Mouse (Mus musculus) myocyte (in vitro differentiated cells): ENCODE data around the gene Ubap2.

Experiments
- E2F4 ChIP-seq: IDR thresholded peaks from one replicate; pipeline ENCODE4 v1.6.1; 2011; ENCODE audit warnings: mild to moderate bottlenecking, control low read depth, moderate library complexity; ENCODE audit not compliant: insufficient read depth
- MYOD1 ChIP-seq, 3 experiments: IDR thresholded peaks; one replicate each; pipeline ENCODE4 v1.6.1; 2011; ENCODE audit warnings: control low read depth in 2 of 3, low read depth in 2 of 3, mild to moderate bottlenecking in 2 of 3, moderate library complexity in 1 of 3; ENCODE audit not compliant: insufficient read length in 2 of 3, control insufficient read depth in 1 of 3
- POLR2A ChIP-seq: IDR thresholded peaks from one replicate; pipeline ENCODE4 v1.6.1; 2011; ENCODE audit warnings: low read depth, mild to moderate bottlenecking, control low read depth, moderate library complexity; ENCODE audit not compliant: insufficient read length
- POLR2AphosphoS2 ChIP-seq: IDR thresholded peaks from one replicate; pipeline ENCODE4 v1.6.1; 2011; ENCODE audit warnings: low read depth, control low read depth; ENCODE audit not compliant: insufficient read length
- TCF3 ChIP-seq: IDR thresholded peaks from one replicate; pipeline ENCODE4 v1.6.1; 2011; ENCODE audit warnings: low read depth, control low read depth; ENCODE audit not compliant: insufficient read length
- USF1 ChIP-seq: IDR thresholded peaks from one replicate; pipeline ENCODE4 v1.6.1; 2011; ENCODE audit warnings: low read depth, mild to moderate bottlenecking, control low read depth, moderate library complexity

GRCm38 (mm10) chr4:41149891-41150290 lies 125.1 kb downstream of the Ubap2 start:
- TF ChIP-seq POLR2AphosphoS2, result no peak
- TF ChIP-seq POLR2A, result no peak
- TF ChIP-seq MYOD1 (IDR thresholded peaks at IDR 0.05; ENCODE audit: control insufficient read depth in 1 of 3, insufficient read length in 2 of 3, low read depth in 2 of 3), result no peak
- TF ChIP-seq USF1, result no peak
- no peak for TF ChIP-seq E2F4
- no peak for TF ChIP-seq TCF3
